Mouse (Mus musculus) liver, adult 2 months (tissue): ENCODE data around the gene Ctrc.

Experiments
- CTCF ChIP-seq: fragments of 200-500 bp; IDR thresholded peaks from 2 replicates; pipeline ENCODE4 v1.5.1; 2011; ENCODE audit warnings: low read depth, low read length, control low read depth
- POLR2A ChIP-seq: fragments of 200-500 bp; IDR thresholded peaks from 2 replicates; pipeline ENCODE4 v1.6.1; 2011; ENCODE audit warnings: low read length, control low read depth; ENCODE audit not compliant: insufficient read depth; ENCODE audit errors: extremely low read depth

DNA sequence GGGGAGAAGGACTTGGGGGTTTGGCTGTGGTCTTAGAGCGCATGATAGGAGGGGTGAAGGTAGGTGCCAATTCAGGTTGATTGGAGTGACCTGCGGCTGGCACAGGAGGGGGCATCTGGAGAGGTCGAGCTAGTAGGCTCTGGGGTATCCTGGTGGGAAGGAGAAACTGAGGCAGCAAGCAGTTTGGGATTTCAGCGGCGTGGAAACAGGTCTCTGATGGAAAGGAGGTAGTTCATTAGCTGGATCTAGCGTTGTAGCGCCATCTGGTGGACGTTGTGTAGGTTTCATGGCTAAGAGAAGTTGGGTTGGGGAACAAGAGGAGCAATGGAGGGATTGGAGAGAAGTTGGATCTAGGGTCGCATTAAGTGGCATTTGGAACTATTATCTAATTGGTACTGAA, 7.3 kb upstream of the Ctrc start:
- TF ChIP-seq CTCF (peak; percentile 53; the same call in 1 of the 2 replicates), POLR2A (no peak)
